Mouse (Mus musculus) hindbrain, embryonic 16.5 days (tissue): ENCODE results near the gene Dpp9. TPM values are rescaled to one million over a fixed set of nuclear protein-coding genes. Genes with fewer than 3 reads are reported as not detected.
A peak's percentile ranks its signal among the peaks of the same experiment; 100 is the strongest.

Experiments
- ATAC-seq: fragments of 200-750 bp; cut with Nextera tagmentation; 2 replicates; pipeline ENCODE4 v1.8.0; 2017; ENCODE audit warnings: moderate TSS enrichment, moderate library complexity
- H3K27ac ChIP-seq: fragments of 300-500 bp; sonication (generic); 2 replicates; pipeline ENCODE4 v1.5.1; 2014; ENCODE audit warnings: low read depth, mild to moderate bottlenecking, control low read depth, low read length, moderate library complexity
- H3K27me3 ChIP-seq: fragments of 300-500 bp; sonication (generic); replicated peaks from 2 replicates; pipeline ENCODE4 v1.6.1; 2014; ENCODE audit warnings: low read length; ENCODE audit not compliant: control insufficient read depth, insufficient read depth
- H3K36me3 ChIP-seq: fragments of 300-500 bp; sonication (generic); 2 replicates; pipeline ENCODE4 v1.6.1; 2014; ENCODE audit warnings: mild to moderate bottlenecking, low read length, moderate library complexity, mixed read lengths; ENCODE audit not compliant: control insufficient read depth, insufficient read depth
- H3K4me1 ChIP-seq: fragments of 300-500 bp; sonication (generic); 2 replicates; pipeline ENCODE4 v1.6.1; 2014; ENCODE audit warnings: low read depth, low read length; ENCODE audit not compliant: control insufficient read depth, insufficient read depth
- H3K4me2 ChIP-seq: fragments of 300-500 bp; sonication (generic); 2 replicates; pipeline ENCODE4 v1.6.1; 2014; ENCODE audit warnings: mild to moderate bottlenecking, low read length, control low read depth, moderate library complexity
- H3K4me3 ChIP-seq: fragments of 300-500 bp; sonication (generic); 2 replicates; pipeline ENCODE4 v1.5.1; 2014; ENCODE audit warnings: mild to moderate bottlenecking, low read length, control low read depth, moderate library complexity
- H3K9ac ChIP-seq: fragments of 300-500 bp; sonication (generic); 2 replicates; pipeline ENCODE4 v1.6.1; 2014; ENCODE audit warnings: low read depth, mild to moderate bottlenecking, control low read depth, low read length, moderate library complexity
- H3K9me3 ChIP-seq: fragments of 300-500 bp; sonication (generic); 2 replicates; pipeline ENCODE4 v1.6.1; 2014; ENCODE audit warnings: mild to moderate bottlenecking, low read length, moderate library complexity; ENCODE audit not compliant: control insufficient read depth
- WGBS: fragments of 180-500 bp; shearing (Covaris S2); extraction: QIAGEN DNeasy Blood & Tissue Kit; methylation state at CpG from one replicate; pipeline ENCODE4 v1.1.7; 2014; 5-methylcytosine and 5-hydroxymethylcytosine counted together
- polyA plus RNA-seq: library from polyadenylated mRNA; unstranded; fragments of >200 nt; fragmentation: Nextera tagmentation; extraction: Ambion mirVana; gene quantifications from 2 replicates; pipeline ENCODE4 v1.2.1, GENCODE M21; 2015

The Dpp9 gene
- polyA plus RNA-seq, 1 experiment from 2014 or later: 21.0 TPM

DNA sequence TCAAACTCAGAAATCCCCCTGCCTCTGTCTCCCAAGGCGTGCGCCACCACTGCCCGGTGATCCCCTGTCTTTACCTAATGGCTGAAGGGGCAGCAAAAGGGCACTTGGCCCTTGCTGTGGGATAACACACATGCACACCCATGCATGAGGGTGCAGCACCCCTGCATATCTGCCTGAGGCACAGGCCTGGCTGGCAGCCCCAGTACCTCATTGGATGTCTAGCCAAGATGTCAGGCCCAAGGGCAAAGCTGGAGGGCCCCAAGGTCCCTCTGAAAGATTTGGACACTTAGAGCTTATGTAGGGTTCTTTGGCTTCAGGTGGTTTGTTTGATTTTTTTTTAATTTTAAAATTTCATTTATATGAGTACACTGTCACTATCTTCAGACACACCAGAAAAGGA, 43.3 kb downstream of the Dpp9 start:
- Histone ChIP-seq H3K4me2 (no peak overlapping the region), H3K4me1 (peaks cover 3% of the 10 kb centered on the region; the same call in 1 of the 2 replicates), H3K9ac (no peak overlapping the region), H3K4me3 (no peak overlapping the region), H3K27me3 (no peaks in the 10 kb centered on the region), H3K27ac (no peak overlapping the region), H3K36me3 (peaks cover 33% of the 10 kb centered on the region), H3K9me3 (no peaks in the 10 kb centered on the region)
- WGBS: 100% methylated on average over 3 of the region's 3 CpGs
- ATAC-seq: no peak

DNA sequence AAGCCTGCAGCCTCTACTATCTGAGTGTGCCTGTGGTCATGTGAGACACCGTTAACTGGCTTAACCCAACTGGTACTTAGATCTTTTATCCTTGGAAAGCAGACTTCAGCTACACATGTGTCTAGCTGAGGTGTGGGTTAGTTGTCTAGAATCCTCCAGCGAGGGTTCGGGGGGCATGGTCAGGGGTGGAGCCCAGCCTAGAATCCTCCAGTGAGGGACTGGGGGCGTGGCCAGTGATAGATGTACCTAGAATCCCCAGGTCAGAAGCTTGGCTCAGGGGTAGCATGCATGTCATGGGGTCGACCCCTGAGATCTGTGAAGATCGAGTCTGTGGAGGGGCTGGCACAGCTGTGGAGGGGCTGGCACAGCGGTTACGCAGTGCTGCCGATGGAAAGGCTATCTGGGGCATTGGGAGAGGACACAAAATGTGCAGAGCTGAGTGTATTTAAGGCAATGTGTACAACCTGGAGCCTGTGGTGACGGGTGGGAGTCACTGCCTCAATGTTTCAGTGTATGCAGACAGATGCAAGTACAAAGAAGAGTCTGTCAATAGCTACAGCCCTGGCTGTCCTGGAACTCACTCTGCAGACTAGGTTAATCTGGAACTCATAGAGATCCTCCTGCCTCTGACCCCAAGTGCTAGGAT, 45.2 kb downstream of the Dpp9 start:
- WGBS: 65% methylated on average over 10 of the region's 10 CpGs
- Histone ChIP-seq H3K4me2 (no peak overlapping the region), H3K36me3 (peaks cover 25% of the 10 kb centered on the region), H3K9ac (no peak overlapping the region), H3K4me3 (no peak overlapping the region), H3K27ac (no peak overlapping the region), H3K4me1 (peaks cover 6% of the 10 kb centered on the region; the same call in 1 of the 2 replicates), H3K9me3 (no peaks in the 10 kb centered on the region), H3K27me3 (no peaks in the 10 kb centered on the region)
- no peak for ATAC-seq

DNA sequence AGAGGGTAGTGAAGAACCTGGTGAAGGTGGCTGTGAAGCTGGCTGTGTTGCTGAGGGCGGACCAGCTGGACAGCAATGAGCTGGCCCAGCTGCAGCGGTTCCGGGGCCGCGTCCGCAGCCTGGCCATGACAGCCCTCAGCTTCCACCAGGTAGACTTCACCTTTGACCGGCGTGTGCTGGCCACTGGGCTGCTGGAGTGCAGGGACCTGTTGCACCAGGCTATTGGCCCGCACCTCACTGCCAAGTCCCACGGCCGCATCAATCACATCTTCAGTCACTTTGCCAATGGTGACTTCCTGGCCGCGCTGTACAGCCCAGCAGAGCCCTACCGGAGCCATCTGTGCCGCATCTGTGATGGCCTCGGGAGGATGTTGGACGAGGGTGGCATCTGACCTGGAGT, 46.8 kb downstream of the Dpp9 start:
- H3K27me3 ChIP-seq: no peaks in the 10 kb centered on the region
- H3K9ac ChIP-seq: no peak overlapping the region
- no peak overlapping the region for H3K4me2 ChIP-seq
- peaks cover 13% of the 10 kb centered on the region for H3K36me3 ChIP-seq
- no peak overlapping the region for H3K27ac ChIP-seq
- H3K9me3 ChIP-seq: no peaks in the 10 kb centered on the region
- no peak for ATAC-seq
- H3K4me3 ChIP-seq: no peak overlapping the region
- peaks cover 6% of the 10 kb centered on the region; the same call in 1 of the 2 replicates for H3K4me1 ChIP-seq
- 94% methylated on average over 17 of the region's 17 CpGs for WGBS

DNA sequence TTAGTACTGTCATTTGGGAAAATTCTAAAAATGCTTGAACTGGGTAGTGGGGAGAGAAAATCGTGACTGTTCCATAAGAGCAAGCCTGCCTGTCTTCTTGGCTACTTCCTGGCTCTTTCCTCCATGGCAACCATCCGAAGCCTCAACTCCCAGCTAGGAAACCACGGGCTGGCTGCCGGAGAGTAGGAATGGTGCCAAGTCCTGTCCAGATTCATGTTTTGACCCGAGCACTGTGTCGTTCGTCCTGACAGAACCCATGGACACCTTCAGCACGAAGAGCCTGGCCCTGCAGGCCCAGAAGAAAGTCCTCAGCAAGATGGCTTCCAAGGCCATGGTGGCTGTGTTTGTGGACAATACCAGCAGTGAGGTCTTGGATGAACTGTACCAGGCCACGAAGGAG, 47.2 kb downstream of the Dpp9 start:
- Histone ChIP-seq H3K27ac (no peak overlapping the region; the same call in 1 of the 2 replicates), H3K9me3 (no peaks in the 10 kb centered on the region), H3K27me3 (no peaks in the 10 kb centered on the region), H3K4me1 (peaks cover 6% of the 10 kb centered on the region; the same call in 1 of the 2 replicates), H3K4me3 (no peak overlapping the region), H3K4me2 (no peak overlapping the region), H3K36me3 (peaks cover 8% of the 10 kb centered on the region), H3K9ac (no peak overlapping the region)
- no peak for ATAC-seq
- 61% methylated on average over 9 of the region's 9 CpGs for WGBS

DNA sequence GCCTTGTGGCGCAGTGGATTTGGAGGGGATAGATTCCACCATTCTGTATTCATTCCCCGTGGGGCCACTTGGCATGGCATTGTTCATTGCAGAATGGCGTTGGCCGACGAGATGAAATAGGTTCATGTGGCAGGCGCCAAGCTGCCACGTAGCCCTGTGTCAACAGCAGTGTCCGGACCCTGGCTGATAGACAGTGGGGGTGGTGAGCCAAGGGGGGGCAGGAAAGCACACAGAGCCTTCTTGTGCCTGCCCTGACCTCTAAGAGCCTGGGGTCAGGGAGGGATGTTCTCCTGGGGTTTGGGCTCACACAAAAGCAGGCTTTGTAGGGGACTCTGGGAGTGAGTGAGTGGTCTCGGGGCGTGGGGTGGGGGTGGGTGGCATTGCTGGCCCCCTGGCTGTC, 48.1 kb downstream of the Dpp9 start:
- Histone ChIP-seq H3K27me3 (no peaks in the 10 kb centered on the region), H3K9ac (0 out of 2 replicates have a peak overlapping the region, but pooled peaks have one; percentile 3), H3K9me3 (no peaks in the 10 kb centered on the region), H3K4me1 (peaks cover 6% of the 10 kb centered on the region; the same call in 1 of the 2 replicates), H3K36me3 (0 out of 2 replicates have a peak, but pooled peaks cover 4% of the 10 kb centered on the region), H3K27ac (no peak overlapping the region; the same call in 1 of the 2 replicates), H3K4me2 (no peak overlapping the region), H3K4me3 (no peak overlapping the region)
- ATAC-seq: peak; percentile 55
- WGBS: 30% methylated on average over 10 of the region's 10 CpGs

DNA sequence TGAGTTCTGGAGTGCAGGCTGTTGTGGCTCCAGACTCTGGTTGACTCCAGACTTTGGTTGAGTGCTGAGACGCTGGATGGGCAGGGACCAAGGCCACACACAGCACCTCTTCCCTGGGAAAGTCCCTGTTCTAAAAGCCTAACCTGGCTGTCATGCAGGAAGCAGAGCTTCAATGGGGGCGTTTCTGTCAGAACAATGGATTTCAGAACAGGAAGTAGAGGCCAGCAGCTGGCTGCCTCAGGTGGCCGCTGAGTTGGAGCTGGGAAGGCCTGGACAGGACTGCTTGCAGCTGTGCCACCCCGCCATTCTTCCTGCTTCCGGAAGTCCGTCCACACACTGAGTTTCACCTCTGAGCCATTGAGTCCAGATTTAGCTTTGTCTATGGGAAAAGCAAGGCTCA, 48.9 kb downstream of the Dpp9 start:
- no peak overlapping the region for H3K27ac ChIP-seq
- H3K9ac ChIP-seq: no peak overlapping the region
- no peak for ATAC-seq
- peaks cover 6% of the 10 kb centered on the region; the same call in 1 of the 2 replicates for H3K4me1 ChIP-seq
- H3K4me3 ChIP-seq: no peak overlapping the region
- H3K27me3 ChIP-seq: no peaks in the 10 kb centered on the region
- H3K36me3 ChIP-seq: no peaks in the 10 kb centered on the region
- 59% methylated on average over 6 of the region's 6 CpGs for whole genome bisulfite sequencing
- H3K4me2 ChIP-seq: no peak overlapping the region
- H3K9me3 ChIP-seq: no peaks in the 10 kb centered on the region

DNA sequence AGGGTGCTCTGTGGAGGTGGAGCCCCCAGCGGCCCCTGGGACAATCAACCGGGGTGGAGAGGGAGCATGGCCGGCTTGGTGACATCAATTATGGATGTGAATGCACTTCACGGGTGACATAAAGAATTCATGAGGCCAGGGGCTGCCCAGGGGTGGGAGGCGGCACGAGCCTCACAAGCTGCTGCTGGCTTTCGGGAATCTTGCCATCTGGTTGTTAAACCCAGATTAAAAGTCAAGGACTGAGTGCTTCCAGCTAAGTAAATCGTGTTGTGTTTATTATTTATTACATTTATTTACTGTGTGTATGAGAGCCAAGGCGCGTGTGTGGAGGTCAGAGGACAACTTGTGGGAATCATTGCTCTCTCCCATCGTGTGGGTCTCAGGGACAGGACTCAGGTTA, 53.0 kb downstream of the Dpp9 start:
- no peak overlapping the region for H3K27ac ChIP-seq
- WGBS: 37% methylated on average over 11 of the region's 11 CpGs
- peak overlapping the region; percentile 32 for H3K9ac ChIP-seq
- H3K27me3 ChIP-seq: no peaks in the 10 kb centered on the region
- no peak overlapping the region for H3K4me2 ChIP-seq
- H3K4me3 ChIP-seq: no peak overlapping the region
- peaks cover 16% of the 10 kb centered on the region for H3K4me1 ChIP-seq
- no peaks in the 10 kb centered on the region for H3K9me3 ChIP-seq
- no peaks in the 10 kb centered on the region for H3K36me3 ChIP-seq
- ATAC-seq: no peak

DNA sequence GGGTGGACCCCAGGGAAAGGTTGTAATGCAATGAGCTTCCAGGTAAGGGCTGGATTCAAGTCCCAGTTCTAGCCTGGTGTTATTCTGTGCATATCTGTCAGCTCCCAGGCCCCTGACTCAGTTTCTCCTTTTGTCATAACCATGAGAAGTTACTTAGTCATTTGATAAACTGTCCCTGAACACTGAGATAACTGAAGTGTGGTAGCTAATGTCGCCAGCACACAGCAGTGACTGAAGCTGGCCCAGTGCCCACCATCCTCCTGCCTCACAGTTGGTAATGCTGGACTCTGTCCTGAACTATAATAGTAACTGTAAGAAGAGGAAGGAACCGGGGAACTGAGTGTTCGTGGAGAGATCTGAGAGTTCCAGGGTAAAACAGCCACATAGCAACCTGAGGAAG, 54.2 kb downstream of the Dpp9 start:
- WGBS: 59% methylated on average over 3 of the region's 3 CpGs

DNA sequence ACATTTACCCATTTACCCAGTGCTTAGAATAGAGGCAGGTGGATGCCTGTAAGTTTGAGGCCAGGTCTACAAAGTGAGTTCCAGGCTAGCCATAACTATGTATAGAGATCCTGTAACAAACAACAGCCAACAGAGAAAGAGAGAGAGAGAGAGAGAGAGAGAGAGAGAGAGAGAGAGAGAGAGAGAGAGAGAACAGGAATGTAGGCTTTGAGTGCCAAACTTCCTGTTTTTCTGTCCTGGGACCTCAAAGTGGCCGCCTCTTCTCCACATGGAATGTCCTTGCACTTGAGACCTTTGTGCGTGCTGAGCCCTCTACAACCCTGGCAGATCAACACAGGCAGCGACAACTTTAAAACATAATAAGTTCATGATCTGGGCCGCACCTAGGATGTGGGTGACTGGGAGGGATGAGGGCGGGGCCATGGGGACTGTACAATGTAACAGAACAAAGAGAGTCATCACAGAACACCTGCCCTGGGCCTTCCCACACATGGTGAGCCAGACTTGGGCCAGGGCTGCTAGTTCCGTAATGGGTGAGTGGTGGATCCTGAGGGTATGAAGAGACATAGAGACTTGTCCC, 55.1 kb downstream of the Dpp9 start:
- no peak for ATAC-seq
- no peak overlapping the region for H3K27ac ChIP-seq
- no peaks in the 10 kb centered on the region for H3K36me3 ChIP-seq
- 81% methylated on average over 6 of the region's 6 CpGs for WGBS
- no peaks in the 10 kb centered on the region for H3K27me3 ChIP-seq
- H3K9ac ChIP-seq: no peak overlapping the region
- H3K9me3 ChIP-seq: no peaks in the 10 kb centered on the region
- H3K4me1 ChIP-seq: peaks cover 11% of the 10 kb centered on the region
- H3K4me2 ChIP-seq: no peak overlapping the region
- no peak overlapping the region for H3K4me3 ChIP-seq

More for the DNA sequence above, 54.2 kb downstream of the Dpp9 start:
- H3K27ac ChIP-seq: no peak overlapping the region
- no peaks in the 10 kb centered on the region for H3K27me3 ChIP-seq
- H3K9ac ChIP-seq: no peak overlapping the region
- ATAC-seq: no peak
- no peak overlapping the region for H3K4me3 ChIP-seq
- H3K4me2 ChIP-seq: no peak overlapping the region
- H3K9me3 ChIP-seq: no peaks in the 10 kb centered on the region
- H3K4me1 ChIP-seq: peaks cover 11% of the 10 kb centered on the region
- no peaks in the 10 kb centered on the region for H3K36me3 ChIP-seq
